Mouse (Mus musculus) mouse trophoblast stem cell (cell line): ENCODE data around the gene Itpa.

ENCODE experiments used
- in situ Hi-C, 2 experiments: fragments of 300-500 bp; cut with MseI, MboI; formaldehyde crosslinking; loops; 2 replicates in 1 of 2; 3 replicates in 1 of 2; pipeline ENCODE4 v1.15.1; 2025

Gene Itpa

DNA sequence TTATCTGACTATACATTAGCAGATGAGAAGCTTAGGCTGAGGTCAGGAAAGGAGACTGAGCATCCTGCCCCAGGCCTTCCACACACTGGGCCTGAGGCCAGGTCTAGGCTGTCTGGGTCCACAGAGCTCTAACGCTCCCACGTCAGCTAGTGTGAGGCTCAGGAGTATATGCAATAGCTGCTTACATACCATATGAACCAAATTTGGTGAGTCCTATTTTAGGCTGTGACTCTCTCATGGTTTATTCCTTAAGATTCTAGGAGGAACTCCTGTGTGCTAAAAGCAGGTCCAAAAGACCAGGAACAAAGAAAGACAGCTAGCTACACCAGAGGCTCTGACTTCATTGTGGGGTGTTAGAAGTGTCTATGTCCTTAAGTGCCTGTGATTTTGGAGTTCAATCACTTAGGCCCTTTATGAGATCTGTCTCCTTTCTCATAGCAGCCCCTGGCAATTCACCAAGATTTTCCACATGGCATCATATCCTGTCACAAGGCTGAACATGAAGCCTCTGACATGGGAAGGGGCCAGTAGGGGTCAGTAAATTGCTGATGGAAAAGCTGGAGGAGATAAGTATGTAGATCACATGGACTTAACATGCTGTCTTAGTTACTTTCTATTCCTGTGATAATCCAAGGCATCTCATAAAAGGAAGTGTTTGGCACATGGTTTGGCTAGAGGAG lies 61.6 kb downstream of the Itpa start:
- in situ Hi-C loops = no loop called here

DNA sequence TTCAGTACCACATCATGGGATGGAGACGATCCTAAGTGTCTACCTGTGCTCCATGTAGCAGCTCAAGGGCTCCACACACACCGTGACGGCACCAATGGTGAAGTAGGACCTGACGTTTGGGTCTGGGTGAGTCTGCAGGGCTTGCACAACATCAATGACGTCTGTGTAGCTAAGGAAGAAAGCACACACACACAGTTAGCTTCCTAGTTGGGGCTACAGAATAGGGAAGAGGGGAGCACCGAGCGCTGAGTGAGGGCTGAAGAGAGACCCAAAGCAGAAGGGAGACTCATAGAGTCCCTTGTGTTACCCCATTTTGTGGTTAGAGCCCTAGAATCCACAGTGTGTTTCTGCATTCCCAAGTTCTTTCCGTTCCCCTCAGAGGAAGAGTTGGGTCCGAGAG lies 63.3 kb downstream of the Itpa start:
- in situ Hi-C loops = no loop called here
